Mouse (Mus musculus) gastrocnemius, postnatal 25 days (tissue): Measurements from ENCODE around the gene 1700001J03Rik. TPM values are rescaled to one million over a fixed set of nuclear protein-coding genes. Genes with fewer than 3 reads are reported as not detected.
"Not testable (repeated sequence)": the region's sequence is repeated elsewhere in the genome, so short reads cannot be mapped to it uniquely, and the experiment has no call there.

Experiments
- DNase-seq: peaks from one replicate; pipeline ENCODE4 v3.0.0; 2022
- long read RNA-seq, 2 experiments: library from polyadenylated mRNA; stranded (forward); transcript quantifications; one replicate each; pipeline ENCODE4 v2.0.0; 2021
- total RNA-seq, 2 experiments: library from RNA; stranded (reverse); gene quantifications; 1 replicate in 1 of 2; 2 replicates in 1 of 2; pipeline ENCODE4 v1.2.3; 2021

The 1700001J03Rik gene
- total RNA-seq = 1 to 10 TPM; 1.3 to 1.4 TPM
- long read RNA-seq, experiment 1 = 0 reads
- long read RNA-seq, experiment 2 = 0 reads

- not testable (repeated sequence) for DNase-seq
Measured at GRCm38 (mm10) chr5:146185204-146185603, at the start of gene 1700001J03Rik. Gene 1700001J03Rik, minus strand, starts transcription at chr5:146185304.

- no peak for DNase-seq
Measured at GRCm38 (mm10) chr5:146234336-146234735, 49.2 kb upstream of the 1700001J03Rik start.

GRCm38 (mm10) chr5:146232816-146233215 lies 47.7 kb upstream of the 1700001J03Rik start:
- DNase-seq = no peak

- DNase-seq = no peak
Measured at GRCm38 (mm10) chr5:146232056-146232675, 47.1 kb upstream of the 1700001J03Rik start.

- no peak for DNase-seq
Measured at GRCm38 (mm10) chr5:146231655-146231996, 46.5 kb upstream of the 1700001J03Rik start.

- peak; percentile 95 for DNase-seq
Measured at GRCm38 (mm10) chr5:146230864-146231654, 46.0 kb upstream of the 1700001J03Rik start, which contains the start of gene Cdk8. Gene Cdk8, plus strand, starts transcription at chr5:146231230.

- DNase-seq = no peak
Measured at GRCm38 (mm10) chr5:146229869-146230650, 45.0 kb upstream of the 1700001J03Rik start.

GRCm38 (mm10) chr5:146227496-146227895 lies 42.4 kb upstream of the 1700001J03Rik start:
- DNase-seq = no peak

- no peak for DNase-seq
Measured at GRCm38 (mm10) chr5:146223786-146224185, 38.7 kb upstream of the 1700001J03Rik start.

GRCm38 (mm10) chr5:146221722-146222121 lies 36.6 kb upstream of the 1700001J03Rik start:
- DNase-seq = no peak

GRCm38 (mm10) chr5:146220879-146221714 lies 36.0 kb upstream of the 1700001J03Rik start, which contains the start of gene Rnf6:
Gene Rnf6, minus strand, starts transcription at chr5:146221555.
- DNase-seq = peak; percentile 94

GRCm38 (mm10) chr5:146220501-146220878 lies 35.4 kb upstream of the 1700001J03Rik start:
- no peak for DNase-seq

GRCm38 (mm10) chr5:146205537-146205936 lies 20.4 kb upstream of the 1700001J03Rik start:
- DNase-seq = no peak

GRCm38 (mm10) chr5:146203921-146204320 lies 18.8 kb upstream of the 1700001J03Rik start:
- DNase-seq = no peak

- no peak for DNase-seq
Measured at GRCm38 (mm10) chr5:146200580-146200979, 15.5 kb upstream of the 1700001J03Rik start.

GRCm38 (mm10) chr5:146199540-146199939 lies 14.4 kb upstream of the 1700001J03Rik start:
- no peak for DNase-seq

- no peak for DNase-seq
Measured at GRCm38 (mm10) chr5:146199073-146199472, 14.0 kb upstream of the 1700001J03Rik start.

- DNase-seq = no peak
Measured at GRCm38 (mm10) chr5:146193360-146193759, 8.3 kb upstream of the 1700001J03Rik start.

GRCm38 (mm10) chr5:146190501-146191269 lies 5.6 kb upstream of the 1700001J03Rik start:
- DNase-seq = no peak

GRCm38 (mm10) chr5:146190093-146190492 lies 5.0 kb upstream of the 1700001J03Rik start:
- DNase-seq = no peak

- no peak for DNase-seq
Measured at GRCm38 (mm10) chr5:146188712-146189111, 3.6 kb upstream of the 1700001J03Rik start.
